Mouse (Mus musculus) layer of hippocampus, adult 9-10 months (tissue): ENCODE measurements at regions not wholly inside any gene's neighbourhood (a gene's known extent, or its start where the extent isn't known, plus 50 kb on each side); places are given as distances from the start of the nearest gene placed in this dataset.
"Not testable (repeated sequence)": the region's sequence is repeated elsewhere in the genome, so short reads cannot be mapped to it uniquely, and the experiment has no call there.

Experiments used
- DNase-seq: peaks from one replicate; pipeline ENCODE4 v3.0.0; 2022; ENCODE audit warnings: low spot score

- DNase-seq, result no peak
Measured at GRCm38 (mm10) chr10:37873925-37874324, 735.2 kb upstream of the Marcks start.

- no peak for DNase-seq
Measured at GRCm38 (mm10) chr10:37861001-37861400, 722.3 kb upstream of the Marcks start.

- DNase-seq, result no peak
Measured at GRCm38 (mm10) chr10:37849291-37849846, 710.6 kb upstream of the Marcks start.

- DNase-seq, result no peak
Measured at GRCm38 (mm10) chr10:37842820-37843219, 704.1 kb upstream of the Marcks start.

GRCm38 (mm10) chr10:37841842-37842241 is 703.1 kb upstream of the Marcks start:
- DNase-seq, result no peak

- no peak for DNase-seq
Measured at GRCm38 (mm10) chr10:37837721-37838120, 699.0 kb upstream of the Marcks start.

- no peak for DNase-seq
Measured at GRCm38 (mm10) chr10:37813026-37813425, 674.3 kb upstream of the Marcks start.

- peak; percentile 59 for DNase-seq
Measured at GRCm38 (mm10) chr10:37812405-37812851, 673.7 kb upstream of the Marcks start.

- DNase-seq, result no peak
Measured at GRCm38 (mm10) chr10:37811789-37812188, 673.1 kb upstream of the Marcks start.

- no peak for DNase-seq
Measured at GRCm38 (mm10) chr10:37803225-37803805, 664.6 kb upstream of the Marcks start.

GRCm38 (mm10) chr10:37799397-37799796 is 660.7 kb upstream of the Marcks start:
- DNase-seq, result no peak

- DNase-seq, result no peak
Measured at GRCm38 (mm10) chr10:37798285-37798684, 659.6 kb upstream of the Marcks start.

GRCm38 (mm10) chr10:37797701-37798100 is 659.0 kb upstream of the Marcks start:
- no peak for DNase-seq

- no peak for DNase-seq
Measured at GRCm38 (mm10) chr10:37792878-37793277, 654.2 kb upstream of the Marcks start.

GRCm38 (mm10) chr10:37788049-37788448 is 649.3 kb upstream of the Marcks start:
- DNase-seq, result no peak

GRCm38 (mm10) chr10:37779383-37780302 is 640.9 kb upstream of the Marcks start:
- DNase-seq, result no peak

GRCm38 (mm10) chr10:37760542-37761367 is 622.0 kb upstream of the Marcks start:
- no peak for DNase-seq

GRCm38 (mm10) chr10:37741581-37741980 is 602.9 kb upstream of the Marcks start:
- no peak for DNase-seq

GRCm38 (mm10) chr10:37739024-37739423 is 600.3 kb upstream of the Marcks start:
- DNase-seq, result no peak

- DNase-seq, result no peak
Measured at GRCm38 (mm10) chr10:37725609-37726008, 586.9 kb upstream of the Marcks start.

GRCm38 (mm10) chr10:37724994-37725393 is 586.3 kb upstream of the Marcks start:
- not testable (repeated sequence) for DNase-seq

GRCm38 (mm10) chr10:37720748-37721147 is 582.0 kb upstream of the Marcks start:
- DNase-seq, result no peak
